Mouse (Mus musculus): ENCODE measurements around the gene Ebf1. TPM values are rescaled to one million over a fixed set of nuclear protein-coding genes. Genes with fewer than 3 reads are reported as not detected.

Ebf1 gene
- polyA plus RNA-seq, 1 experiment, result not detected

DNA sequence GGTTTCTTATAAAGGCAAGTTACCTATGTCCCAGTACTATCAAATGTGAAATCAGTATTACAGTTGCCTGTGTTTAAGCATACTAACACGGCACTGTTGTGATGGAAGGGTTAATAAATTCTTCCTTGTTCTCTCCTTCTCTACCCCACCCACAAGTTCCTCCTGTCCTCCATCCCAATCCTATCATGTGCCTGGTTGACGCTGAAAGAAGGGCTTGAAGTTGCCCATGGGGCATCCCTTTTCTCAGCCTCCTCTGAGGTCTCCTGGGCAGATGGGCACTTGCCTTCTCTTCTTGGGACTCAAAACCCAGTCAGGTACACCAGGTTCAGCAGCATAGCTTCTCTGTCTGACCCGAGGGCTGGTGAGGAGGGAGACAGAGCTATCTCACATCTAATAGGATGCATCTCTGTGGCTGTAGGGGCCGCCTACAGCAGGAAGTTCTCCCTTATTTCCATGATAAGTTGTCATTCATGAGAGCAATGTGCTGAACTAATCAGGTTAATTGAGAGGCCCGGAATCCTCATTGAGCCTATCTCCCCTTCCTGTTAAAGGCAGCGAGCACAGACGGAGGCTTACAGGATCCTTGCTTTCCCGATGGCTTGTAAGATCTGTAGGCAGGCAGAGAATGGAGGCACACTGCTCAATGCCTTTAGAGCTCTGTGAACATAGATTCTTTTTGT lies 37.4 kb downstream of the Ebf1 start:
- H3K9me3 ChIP-seq (ENCODE audit: control insufficient read depth, low read length), result no peaks in the 10 kb centered on the region
- TF ChIP-seq TAL1 (IDR thresholded peaks at IDR 0.05; ENCODE audit: low read length) (no peak), GATA1 (IDR thresholded peaks at IDR 0.05; ENCODE audit: low read length) (no peak)
- no peak overlapping the region for H3K4me3 ChIP-seq (replicated peaks)
- no peaks in the 10 kb centered on the region for H3K4me1 ChIP-seq (ENCODE audit: control insufficient read depth)
- H3K27me3 ChIP-seq (ENCODE audit: control insufficient read depth), result no peaks in the 10 kb centered on the region
- no peaks in the 10 kb centered on the region for H3K36me3 ChIP-seq (ENCODE audit: control insufficient read depth)

GRCm38 (mm10) chr11:44655468-44655867 lies 38.4 kb downstream of the Ebf1 start:
- no peaks in the 10 kb centered on the region for H3K27me3 ChIP-seq (ENCODE audit: control insufficient read depth)
- no peaks in the 10 kb centered on the region for H3K36me3 ChIP-seq (ENCODE audit: control insufficient read depth)
- TF ChIP-seq TAL1 (IDR thresholded peaks at IDR 0.05; ENCODE audit: low read length) (no peak), GATA1 (IDR thresholded peaks at IDR 0.05; ENCODE audit: low read length) (no peak)
- no peaks in the 10 kb centered on the region for H3K9me3 ChIP-seq (ENCODE audit: control insufficient read depth, low read length)
- no peak overlapping the region for H3K4me3 ChIP-seq (replicated peaks)
- H3K4me1 ChIP-seq (ENCODE audit: control insufficient read depth), result no peaks in the 10 kb centered on the region

DNA sequence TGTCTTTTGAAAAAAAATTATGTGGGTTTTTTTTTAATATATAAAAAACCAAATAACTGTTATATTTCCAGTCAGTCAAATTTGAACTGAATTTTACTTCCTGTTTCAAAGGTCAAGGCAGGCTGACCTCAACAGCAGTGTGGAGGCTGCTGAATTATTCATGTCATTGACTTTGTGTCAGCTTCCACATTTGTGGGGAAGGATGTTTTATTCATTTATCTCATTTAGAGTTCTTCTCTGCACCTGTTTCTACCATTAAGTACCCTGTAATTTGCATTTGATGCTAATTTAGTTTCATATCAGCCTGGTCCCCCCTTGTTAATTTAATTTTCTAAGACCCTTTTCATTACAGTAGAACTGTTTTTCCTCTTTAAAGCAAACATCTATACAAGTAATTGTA lies 39.8 kb downstream of the Ebf1 start:
- H3K4me3 ChIP-seq (replicated peaks), result no peak overlapping the region
- no peaks in the 10 kb centered on the region for H3K36me3 ChIP-seq (ENCODE audit: control insufficient read depth)
- no peaks in the 10 kb centered on the region for H3K27me3 ChIP-seq (ENCODE audit: control insufficient read depth)
- H3K4me1 ChIP-seq (ENCODE audit: control insufficient read depth), result no peaks in the 10 kb centered on the region
- no peaks in the 10 kb centered on the region for H3K9me3 ChIP-seq (ENCODE audit: control insufficient read depth, low read length)
- TF ChIP-seq TAL1 (IDR thresholded peaks at IDR 0.05; ENCODE audit: low read length), result no peak
- TF ChIP-seq GATA1 (IDR thresholded peaks at IDR 0.05; ENCODE audit: low read length), result no peak

- H3K27me3 ChIP-seq (ENCODE audit: control insufficient read depth), result no peaks in the 10 kb centered on the region
- no peaks in the 10 kb centered on the region for H3K9me3 ChIP-seq (ENCODE audit: control insufficient read depth, low read length)
- no peaks in the 10 kb centered on the region for H3K4me1 ChIP-seq (ENCODE audit: control insufficient read depth)
- TF ChIP-seq GATA1 (IDR thresholded peaks at IDR 0.05; ENCODE audit: low read length) (no peak), TAL1 (IDR thresholded peaks at IDR 0.05; ENCODE audit: low read length) (no peak)
- no peaks in the 10 kb centered on the region for H3K36me3 ChIP-seq (ENCODE audit: control insufficient read depth)
- H3K4me3 ChIP-seq (replicated peaks), result no peak overlapping the region
Measured at GRCm38 (mm10) chr11:44657833-44658395, 40.8 kb downstream of the Ebf1 start.

- Histone ChIP-seq H3K4me3 (replicated peaks) (no peak overlapping the region), H3K4me1 (ENCODE audit: control insufficient read depth) (no peaks in the 10 kb centered on the region), H3K9me3 (ENCODE audit: control insufficient read depth, low read length) (no peaks in the 10 kb centered on the region), H3K36me3 (ENCODE audit: control insufficient read depth) (no peaks in the 10 kb centered on the region), H3K27me3 (ENCODE audit: control insufficient read depth) (peaks cover 2% of the 10 kb centered on the region; the same call in 1 of the 2 replicates)
- no peak for TF ChIP-seq GATA1 (IDR thresholded peaks at IDR 0.05; ENCODE audit: low read length)
- TF ChIP-seq TAL1 (IDR thresholded peaks at IDR 0.05; ENCODE audit: low read length), result no peak
Measured at GRCm38 (mm10) chr11:44661875-44662274, 44.8 kb downstream of the Ebf1 start.

- Histone ChIP-seq H3K36me3 (ENCODE audit: control insufficient read depth) (no peaks in the 10 kb centered on the region), H3K27me3 (ENCODE audit: control insufficient read depth) (peaks cover 2% of the 10 kb centered on the region; the same call in 1 of the 2 replicates)
- no peak for TF ChIP-seq GATA1 (IDR thresholded peaks at IDR 0.05; ENCODE audit: low read length)
- TF ChIP-seq TAL1 (IDR thresholded peaks at IDR 0.05; ENCODE audit: low read length), result no peak
Measured at GRCm38 (mm10) chr11:44663609-44664141, 46.6 kb downstream of the Ebf1 start.

DNA sequence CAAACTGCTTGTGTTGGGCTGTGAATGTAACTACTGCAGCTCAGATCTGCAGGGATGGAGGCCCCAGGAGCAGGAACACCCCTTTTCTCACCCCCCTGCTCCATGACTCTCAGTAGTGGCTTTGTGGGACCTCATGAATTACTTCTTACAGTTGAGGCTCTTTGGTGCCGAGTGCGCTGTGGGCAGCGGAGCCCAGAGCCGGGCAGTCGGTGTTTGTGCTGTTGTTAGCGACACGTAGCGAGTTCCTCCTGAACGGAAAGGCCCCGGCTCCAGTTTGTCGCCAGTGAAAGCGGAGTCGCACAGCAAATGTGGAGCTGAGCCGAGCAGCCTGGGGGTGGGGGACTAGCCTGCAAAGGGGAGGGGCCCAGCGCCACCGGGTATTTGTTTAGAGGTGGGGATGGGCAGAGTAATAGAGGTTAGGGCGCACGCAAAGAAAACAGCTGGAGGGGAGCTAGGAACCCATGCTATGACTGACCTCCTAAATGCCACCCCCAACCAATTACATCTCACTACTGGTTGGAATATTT lies 48.1 kb downstream of the Ebf1 start:
- H3K4me1 ChIP-seq (ENCODE audit: control insufficient read depth), result no peaks in the 10 kb centered on the region
- H3K9me3 ChIP-seq (ENCODE audit: control insufficient read depth, low read length), result no peaks in the 10 kb centered on the region
- no peak overlapping the region for H3K4me3 ChIP-seq (replicated peaks)
- peaks cover 2% of the 10 kb centered on the region; the same call in 1 of the 2 replicates for H3K27me3 ChIP-seq (ENCODE audit: control insufficient read depth)
- TF ChIP-seq GATA1 (IDR thresholded peaks at IDR 0.05; ENCODE audit: low read length) (no peak), TAL1 (IDR thresholded peaks at IDR 0.05; ENCODE audit: low read length) (no peak)
- H3K36me3 ChIP-seq (ENCODE audit: control insufficient read depth), result no peaks in the 10 kb centered on the region

More at GRCm38 (mm10) chr11:44663609-44664141, 46.6 kb downstream of the Ebf1 start:
- Histone ChIP-seq H3K9me3 (ENCODE audit: control insufficient read depth, low read length) (no peaks in the 10 kb centered on the region), H3K4me1 (ENCODE audit: control insufficient read depth) (no peaks in the 10 kb centered on the region), H3K4me3 (replicated peaks) (no peak overlapping the region)

- Histone ChIP-seq H3K27me3 (ENCODE audit: control insufficient read depth) (peaks cover 2% of the 10 kb centered on the region; the same call in 1 of the 2 replicates), H3K9me3 (ENCODE audit: control insufficient read depth, low read length) (no peaks in the 10 kb centered on the region), H3K4me3 (replicated peaks) (no peak overlapping the region), H3K4me1 (ENCODE audit: control insufficient read depth) (no peaks in the 10 kb centered on the region), H3K36me3 (ENCODE audit: control insufficient read depth) (no peaks in the 10 kb centered on the region)
- TF ChIP-seq TAL1 (IDR thresholded peaks at IDR 0.05; ENCODE audit: low read length) (no peak), GATA1 (IDR thresholded peaks at IDR 0.05; ENCODE audit: low read length) (no peak)
Measured at GRCm38 (mm10) chr11:44665741-44666531, 48.8 kb downstream of the Ebf1 start.

Data from erythroblast, embryonic 14.5 days (primary cell).